Mouse (Mus musculus) left cerebral cortex, postnatal 4 days (tissue): ENCODE measurements around the gene Fbxw5. TPM values are rescaled to one million over a fixed set of nuclear protein-coding genes. Genes with fewer than 3 reads are reported as not detected.

ENCODE experiments used
- DNase-seq: peaks from one replicate; pipeline ENCODE4 v3.0.0-alpha.2; 2022
- intact Hi-C: fragments of 180-260 bp; cut with DNase I; formaldehyde crosslinking; loops from one replicate; pipeline ENCODE4 v1.15.1; 2025
- total RNA-seq, 2 experiments: library from RNA; stranded (reverse); gene quantifications; 2 replicates each; pipeline ENCODE4 v1.2.3; 2021

Fbxw5 gene
- total RNA-seq, 2 experiments from 2014 or later, result 117 TPM

GRCm38 (mm10) chr2:25477541-25477940, 23.0 kb upstream of the Fbxw5 start:
- intact Hi-C loops, result no loop called here
- no peak for DNase-seq

GRCm38 (mm10) chr2:25477967-25478675, 22.4 kb upstream of the Fbxw5 start:
- DNase-seq, result peak; percentile 69
- intact Hi-C loops, result no loop called here

- no peak for DNase-seq
- intact Hi-C loops, result no loop called here
Observed at GRCm38 (mm10) chr2:25479551-25480311, 20.8 kb upstream of the Fbxw5 start.

- DNase-seq, result no peak
- intact Hi-C loops, result no loop called here
Observed at GRCm38 (mm10) chr2:25480541-25480940, 20.0 kb upstream of the Fbxw5 start.

- DNase-seq, result no peak
- intact Hi-C loops, result no loop called here
Observed at GRCm38 (mm10) chr2:25482969-25483368, 17.6 kb upstream of the Fbxw5 start.

GRCm38 (mm10) chr2:25484901-25485647, 15.5 kb upstream of the Fbxw5 start:
- intact Hi-C loops, result no loop called here
- peak; percentile 59 for DNase-seq

- DNase-seq, result no peak
- intact Hi-C loops, result no loop called here
Observed at GRCm38 (mm10) chr2:25487965-25488670, 12.4 kb upstream of the Fbxw5 start.

GRCm38 (mm10) chr2:25488671-25489068, 11.9 kb upstream of the Fbxw5 start:
- no peak for DNase-seq
- intact Hi-C loops, result no loop called here

- intact Hi-C loops, result no loop called here
- DNase-seq, result no peak
Observed at GRCm38 (mm10) chr2:25492988-25493387, 7.6 kb upstream of the Fbxw5 start.

- DNase-seq, result no peak
- intact Hi-C loops, result no loop called here
Observed at GRCm38 (mm10) chr2:25493476-25493961, 7.0 kb upstream of the Fbxw5 start, which contains the start of gene Lcn12. Gene Lcn12 (minus strand): TSS chr2:25493911.

GRCm38 (mm10) chr2:25496462-25496861, 4.1 kb upstream of the Fbxw5 start:
- intact Hi-C loops, result no loop called here
- DNase-seq, result no peak

- no peak for DNase-seq
- intact Hi-C loops, result no loop called here
Observed at GRCm38 (mm10) chr2:25497846-25498575, 2.5 kb upstream of the Fbxw5 start.

GRCm38 (mm10) chr2:25498622-25499478, 1.7 kb upstream of the Fbxw5 start:
- intact Hi-C loops, result no loop called here
- no peak for DNase-seq

GRCm38 (mm10) chr2:25500071-25500575, 427 bp upstream of the Fbxw5 start:
- intact Hi-C loops, result no loop called here
- DNase-seq, result no peak

- no peak for DNase-seq
- intact Hi-C loops, result no loop called here
Observed at GRCm38 (mm10) chr2:25501593-25502486, 1.3 kb downstream of the Fbxw5 start, which contains the start of gene C8g. Gene C8g (minus strand): TSS chr2:25501719.

- no peak for DNase-seq
- intact Hi-C loops, result no loop called here
Observed at GRCm38 (mm10) chr2:25502726-25503125, 2.2 kb downstream of the Fbxw5 start.

GRCm38 (mm10) chr2:25504538-25504937, 4.0 kb downstream of the Fbxw5 start:
- intact Hi-C loops, result no loop called here
- DNase-seq, result no peak

- intact Hi-C loops, result no loop called here
- no peak for DNase-seq
Observed at GRCm38 (mm10) chr2:25505000-25505399, 4.5 kb downstream of the Fbxw5 start.
